ENCODE assay signal across 8 mouse cellular contexts in the genomic region with DNA sequence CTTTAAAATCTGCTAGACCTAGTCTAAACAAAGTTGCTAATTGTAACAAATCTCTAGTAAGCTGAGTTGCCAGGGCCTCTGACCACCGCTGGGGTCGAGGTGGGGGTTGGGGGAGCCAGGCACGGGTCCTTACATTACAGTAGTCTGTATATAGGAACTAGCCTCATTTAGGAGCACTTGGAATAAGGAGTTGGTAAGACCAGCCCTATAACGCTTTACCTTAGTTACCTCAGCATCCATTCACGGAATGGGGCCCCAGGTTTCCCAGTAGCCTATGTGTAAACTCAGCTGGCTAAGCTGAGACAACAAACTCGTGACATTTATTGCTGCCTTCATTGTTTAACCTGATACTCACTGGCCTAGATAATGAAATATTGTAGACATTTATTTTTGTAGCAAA. TPM values are rescaled to one million over a fixed set of nuclear protein-coding genes. Genes with fewer than 3 reads are reported as not detected.
DNase-seq lines count a peak whose midpoint lies in the region; ATAC-seq lines count a peak whose summit lies in the region.

No protein-coding gene starts in this region.

- H3K4me2 ChIP-seq in heart, embryonic 14.5 days (ENCODE audit: low read length), result peak overlapping the region; percentile 92
- peak overlapping the region; percentile 74 for H3K4me2 ChIP-seq in hindbrain, embryonic 15.5 days
- peak overlapping the region; percentile 75 for H3K4me2 ChIP-seq in midbrain, embryonic 13.5 days (replicated peaks)

- no peak for DNase-seq in heart, adult 9 months (ENCODE audit: low spot score in 2 of 2)
- peak; percentile 18 for DNase-seq in adipocyte (ENCODE audit: low spot score)
- no peak for DNase-seq in adrenal gland, adult 18-20 months (ENCODE audit: low spot score in 2 of 2)
- DNase-seq in B cell, adult 2 months, result no peak
- no peak for DNase-seq in frontal cortex, postnatal 14 days (ENCODE audit: low spot score in 2 of 2)

- WGBS in heart, embryonic 14.5 days, result 34% methylated on average over 6 of the region's 6 CpGs
- WGBS in hindbrain, embryonic 15.5 days, result 20% methylated on average over 6 of the region's 6 CpGs
- 20% methylated on average over 6 of the region's 6 CpGs for WGBS in midbrain, embryonic 13.5 days

- H3K4me1 ChIP-seq in heart, embryonic 14.5 days (ENCODE audit: control insufficient read depth in 2 of 2, insufficient read depth in 2 of 2, low read length in 2 of 2), result peaks cover 11 to 23% of the 10 kb centered on the region in 2 experiments
- H3K4me1 ChIP-seq in hindbrain, embryonic 15.5 days (replicated peaks), result peaks cover 39% of the 10 kb centered on the region
- peaks cover 45% of the 10 kb centered on the region for H3K4me1 ChIP-seq in midbrain, embryonic 13.5 days (replicated peaks)

- no peak for ATAC-seq in heart, embryonic 14.5 days (ENCODE audit: insufficient number of reproducible peaks, insufficient read depth, low FRiP score, low read depth)
- ATAC-seq in hindbrain, embryonic 15.5 days (ENCODE audit: low FRiP score, low read depth), result no peak
- ATAC-seq in midbrain, embryonic 13.5 days, result no peak

- H3K27ac ChIP-seq in heart, embryonic 14.5 days (replicated peaks in 1 of 2; ENCODE audit: control insufficient read depth in 1 of 2, insufficient read depth in 1 of 2, low read depth in 2 of 2, low read length in 2 of 2), result peak overlapping the region; percentile 5 to 93; a peak in 3 of 4 replicates
- peak overlapping the region; percentile 92 for H3K27ac ChIP-seq in hindbrain, embryonic 15.5 days (replicated peaks)
- peak overlapping the region; percentile 98 for H3K27ac ChIP-seq in midbrain, embryonic 13.5 days

- no peaks in the 10 kb centered on the region for H3K27me3 ChIP-seq in heart, embryonic 14.5 days (ENCODE audit: control insufficient read depth, insufficient read depth, low read length)
- H3K27me3 ChIP-seq in hindbrain, embryonic 15.5 days, result no peaks in the 10 kb centered on the region
- H3K27me3 ChIP-seq in midbrain, embryonic 13.5 days, result no peaks in the 10 kb centered on the region

- peak overlapping the region; percentile 75 for H3K9ac ChIP-seq in heart, embryonic 14.5 days (ENCODE audit: low read length)
- H3K9ac ChIP-seq in hindbrain, embryonic 15.5 days, result peak overlapping the region; percentile 97
- H3K9ac ChIP-seq in midbrain, embryonic 13.5 days (replicated peaks), result peak overlapping the region; percentile 85

- H3K36me3 ChIP-seq in heart, embryonic 14.5 days (ENCODE audit: control insufficient read depth, insufficient read depth, low read length), result no peaks in the 10 kb centered on the region
- no peaks in the 10 kb centered on the region for H3K36me3 ChIP-seq in hindbrain, embryonic 15.5 days
- no peaks in the 10 kb centered on the region for H3K36me3 ChIP-seq in midbrain, embryonic 13.5 days

- H3K4me3 ChIP-seq in heart, embryonic 14.5 days (ENCODE audit: control insufficient read depth in 1 of 2, insufficient read depth in 1 of 2, low read depth in 1 of 2, low read length in 2 of 2), result peak overlapping the region in 1 of 2 experiments; percentile 42; a peak in 1 of 4 replicates
- H3K4me3 ChIP-seq in hindbrain, embryonic 15.5 days, result peak overlapping the region; percentile 87
- peak overlapping the region; percentile 80 for H3K4me3 ChIP-seq in midbrain, embryonic 13.5 days (replicated peaks)

- H3K9me3 ChIP-seq in heart, embryonic 14.5 days (ENCODE audit: control insufficient read depth, low read length), result no peaks in the 10 kb centered on the region
- H3K9me3 ChIP-seq in hindbrain, embryonic 15.5 days, result no peaks in the 10 kb centered on the region
- H3K9me3 ChIP-seq in midbrain, embryonic 13.5 days, result no peaks in the 10 kb centered on the region

RNA-seq across cellular contexts. Expression of gene Elovl6, which starts 3.3 kb away (rescaled TPM):
- polyA plus RNA-seq in heart, embryonic 14.5 days (2014; fragmentation: Nextera tagmentation; extraction: Ambion mirVana), result 9.1 and 9.8 TPM in 2 replicates
- 41.6 and 42.9 TPM in 2 replicates for polyA plus RNA-seq in hindbrain, embryonic 15.5 days (2015; fragmentation: Nextera tagmentation; extraction: Ambion mirVana)
- polyA plus RNA-seq in midbrain, embryonic 13.5 days (2015; fragmentation: Nextera tagmentation; extraction: Ambion mirVana), result 31.2 and 33.6 TPM in 2 replicates
- 100 to 1,000 TPM; 124 to 187 TPM for total RNA-seq in adrenal gland, adult 18-20 months (2021)
